Mouse (Mus musculus) frontal cortex, adult (tissue): ENCODE measurements around the gene Olfr881.

Experiments used
- ATAC-seq: cut with Nextera tagmentation; 2 replicates; pipeline ENCODE4 v1.9.2; 2017; ENCODE audit warnings: mild to moderate bottlenecking, moderate library complexity, mixed read lengths; ENCODE audit not compliant: low TSS enrichment

Gene Olfr881

DNA sequence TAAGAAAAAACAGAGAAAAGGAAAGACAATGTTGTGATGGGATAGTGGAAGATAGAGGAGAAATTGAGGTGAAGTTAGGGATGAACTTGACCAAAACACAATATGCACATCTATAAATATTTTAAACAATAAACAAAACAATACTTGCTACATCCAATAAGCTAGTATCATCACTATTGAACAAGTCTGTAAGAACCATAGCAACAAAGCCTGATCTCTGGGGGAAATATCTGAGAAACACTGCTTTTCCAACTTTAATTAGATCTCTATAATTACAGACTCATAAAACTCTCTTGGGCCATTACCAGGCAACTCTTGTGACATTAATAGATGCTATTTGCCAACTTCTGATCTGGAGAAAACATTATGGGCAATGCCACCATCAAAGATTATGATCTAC lies at the start of gene Olfr881:
Gene Olfr881 (plus strand): TSS at position 301 of the 400 bp plus-strand sequence.
- no peak for ATAC-seq

DNA sequence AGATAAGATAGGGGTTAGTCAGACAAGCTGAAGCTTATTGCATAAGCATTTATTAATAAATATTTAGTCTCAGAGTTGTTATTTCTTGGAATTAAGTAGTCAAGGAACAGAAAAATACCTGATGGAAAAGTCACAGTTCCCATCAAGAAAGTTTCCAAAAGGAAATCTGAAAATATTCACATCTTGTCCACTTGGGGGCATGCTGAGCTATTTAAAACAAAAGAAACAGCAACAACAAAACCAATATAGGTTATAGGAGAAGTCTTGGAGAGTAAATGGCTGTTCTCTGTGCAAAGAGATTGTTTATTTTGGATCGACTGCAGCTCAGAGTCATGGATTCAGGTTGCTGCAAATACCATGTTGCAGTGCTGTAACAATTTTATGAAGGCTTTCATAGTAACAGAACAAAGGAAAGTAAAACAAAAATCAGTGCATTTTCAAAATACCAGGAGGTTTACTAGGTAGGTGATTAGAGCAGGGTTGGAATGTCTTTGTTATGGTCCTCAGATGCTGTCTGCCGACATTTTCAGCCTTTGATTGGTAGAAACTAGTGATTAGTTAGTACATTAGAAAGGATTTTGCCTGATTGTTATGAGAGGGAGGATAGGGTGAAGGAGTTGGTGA lies 7.1 kb downstream of the Olfr881 start:
- ATAC-seq, result no peak

DNA sequence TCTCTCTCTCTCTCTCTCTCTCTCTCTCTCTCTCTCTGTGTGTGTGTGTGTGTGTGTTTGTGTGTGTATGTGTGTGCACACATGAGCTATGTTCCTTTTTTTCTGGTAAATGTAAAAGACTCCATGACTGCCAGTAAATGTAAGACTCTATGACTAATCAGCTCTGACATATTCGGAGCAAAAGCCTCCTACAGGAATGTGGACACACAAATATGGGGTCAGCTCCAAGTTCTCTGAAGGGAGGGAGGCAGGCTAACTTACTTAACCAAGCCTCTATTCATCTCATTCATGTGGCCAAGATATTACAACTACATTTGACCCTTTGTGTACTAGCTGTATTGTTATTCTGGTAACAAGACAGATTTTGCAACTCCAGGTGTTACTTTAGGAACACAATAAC lies 8.4 kb downstream of the Olfr881 start:
- ATAC-seq, result no peak

DNA sequence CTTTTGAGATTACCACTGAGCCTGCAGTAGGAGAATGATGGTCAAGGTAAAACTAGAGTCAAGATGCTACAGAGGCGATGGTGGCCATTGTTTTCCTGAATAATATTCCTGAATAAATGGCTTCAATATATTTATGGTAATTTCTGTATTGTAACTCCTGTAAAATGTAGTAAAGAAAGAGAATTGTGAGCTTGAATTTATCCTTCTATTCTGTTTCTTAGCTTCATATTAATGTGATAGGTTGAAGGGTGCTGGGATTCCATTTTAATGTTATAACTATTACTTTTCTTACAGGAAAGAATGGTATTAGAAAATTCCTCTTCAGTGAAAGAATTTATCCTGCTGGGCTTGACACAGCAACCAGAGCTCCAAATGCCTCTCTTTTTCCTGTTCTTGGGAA lies 33.9 kb downstream of the Olfr881 start, which contains the start of gene Olfr883:
Gene Olfr883 (plus strand): TSS at position 301 of the 400 bp plus-strand sequence.
- ATAC-seq, result no peak
